Mouse (Mus musculus): ENCODE measurements around the gene Cep295nl.

- TF ChIP-seq CTCF (IDR thresholded peaks at IDR 0.05; ENCODE audit: borderline replicate concordance, extremely low read depth, insufficient read depth, insufficient read length): no peak
- TF ChIP-seq POLR2A (IDR thresholded peaks at IDR 0.05; ENCODE audit: borderline replicate concordance, extremely low read depth, insufficient read depth, insufficient read length, poor library complexity, severe bottlenecking): no peak
Measured at GRCm38 (mm10) chr11:118323974-118324373, 18.3 kb downstream of the Cep295nl start.

Data from brain, embryonic 14.5 days (tissue).